Mouse (Mus musculus): ENCODE measurements at regions not wholly inside any gene's neighbourhood (a gene's known extent, or its start where the extent isn't known, plus 50 kb on each side); places are given as distances from the start of the nearest gene placed in this dataset.

GRCm38 (mm10) chr12:39123391-39124095, 344.4 kb downstream of the Etv1 start:
- Histone ChIP-seq H3K9ac (no peak overlapping the region), H3K4me3 (replicated peaks) (no peak overlapping the region), H3K4me2 (no peak overlapping the region), H3K9me3 (no peaks in the 10 kb centered on the region), H3K27me3 (no peaks in the 10 kb centered on the region), H3K27ac (no peak overlapping the region), H3K36me3 (replicated peaks) (no peaks in the 10 kb centered on the region), H3K4me1 (no peaks in the 10 kb centered on the region)
- 81% methylated on average over 3 of the region's 3 CpGs for WGBS
- no peak for ATAC-seq (ENCODE audit: low FRiP score)

- H3K9ac ChIP-seq = no peak overlapping the region
- no peak overlapping the region for H3K27ac ChIP-seq
- no peaks in the 10 kb centered on the region for H3K36me3 ChIP-seq (replicated peaks)
- WGBS = 75% methylated on average over 6 of the region's 6 CpGs
- H3K9me3 ChIP-seq = no peaks in the 10 kb centered on the region
- H3K27me3 ChIP-seq = no peaks in the 10 kb centered on the region
- H3K4me3 ChIP-seq (replicated peaks) = no peak overlapping the region
- ATAC-seq (ENCODE audit: low FRiP score) = 0 out of 2 replicates have a peak, but pooled peaks have one; percentile 27
- H3K4me1 ChIP-seq = no peaks in the 10 kb centered on the region
- no peak overlapping the region for H3K4me2 ChIP-seq
Observed at GRCm38 (mm10) chr12:39154689-39155088, 375.5 kb downstream of the Etv1 start.

GRCm38 (mm10) chr12:39176958-39177357, 397.8 kb downstream of the Etv1 start:
- H3K9ac ChIP-seq = no peak overlapping the region
- no peaks in the 10 kb centered on the region for H3K9me3 ChIP-seq
- no peaks in the 10 kb centered on the region for H3K27me3 ChIP-seq
- H3K4me3 ChIP-seq (replicated peaks) = no peak overlapping the region
- 75% methylated on average over 4 of the region's 4 CpGs for WGBS
- no peak overlapping the region for H3K27ac ChIP-seq
- no peaks in the 10 kb centered on the region for H3K4me1 ChIP-seq
- no peak overlapping the region for H3K4me2 ChIP-seq
- no peak for ATAC-seq (ENCODE audit: low FRiP score)
- H3K36me3 ChIP-seq (replicated peaks) = no peaks in the 10 kb centered on the region

- no peak for ATAC-seq (ENCODE audit: low FRiP score)
- Histone ChIP-seq H3K27ac (no peak overlapping the region), H3K4me3 (replicated peaks) (no peak overlapping the region), H3K9me3 (no peaks in the 10 kb centered on the region), H3K27me3 (no peaks in the 10 kb centered on the region), H3K4me1 (no peaks in the 10 kb centered on the region), H3K4me2 (no peak overlapping the region), H3K9ac (no peak overlapping the region), H3K36me3 (replicated peaks) (no peaks in the 10 kb centered on the region)
- 47% methylated on average over 4 of the region's 4 CpGs for WGBS
Observed at GRCm38 (mm10) chr12:39224073-39224472, 444.9 kb downstream of the Etv1 start.

- Histone ChIP-seq H3K27ac (no peak overlapping the region), H3K27me3 (no peaks in the 10 kb centered on the region), H3K4me2 (no peak overlapping the region), H3K9ac (no peak overlapping the region), H3K4me1 (no peaks in the 10 kb centered on the region), H3K36me3 (replicated peaks) (no peaks in the 10 kb centered on the region), H3K9me3 (no peaks in the 10 kb centered on the region), H3K4me3 (replicated peaks) (no peak overlapping the region)
- WGBS = 88% methylated on average over 6 of the region's 6 CpGs
- no peak for ATAC-seq (ENCODE audit: low FRiP score)
Observed at GRCm38 (mm10) chr12:39256605-39257004, 477.4 kb downstream of the Etv1 start.

GRCm38 (mm10) chr12:39257571-39257970, 478.4 kb downstream of the Etv1 start:
- no peaks in the 10 kb centered on the region for H3K9me3 ChIP-seq
- H3K36me3 ChIP-seq (replicated peaks) = no peaks in the 10 kb centered on the region
- no peak overlapping the region for H3K9ac ChIP-seq
- H3K27ac ChIP-seq = no peak overlapping the region
- ATAC-seq (ENCODE audit: low FRiP score) = no peak
- 83% methylated on average over 1 of the region's 1 CpGs for WGBS
- no peak overlapping the region for H3K4me2 ChIP-seq
- H3K4me1 ChIP-seq = no peaks in the 10 kb centered on the region
- H3K4me3 ChIP-seq (replicated peaks) = no peak overlapping the region
- H3K27me3 ChIP-seq = no peaks in the 10 kb centered on the region

- Histone ChIP-seq H3K4me2 (no peak overlapping the region), H3K27me3 (no peaks in the 10 kb centered on the region), H3K9me3 (no peaks in the 10 kb centered on the region), H3K4me1 (no peaks in the 10 kb centered on the region), H3K4me3 (replicated peaks) (no peak overlapping the region), H3K36me3 (replicated peaks) (no peaks in the 10 kb centered on the region), H3K27ac (no peak overlapping the region), H3K9ac (no peak overlapping the region)
- WGBS = 75% methylated on average over 2 of the region's 2 CpGs
- no peak for ATAC-seq (ENCODE audit: low FRiP score)
Observed at GRCm38 (mm10) chr12:39289676-39290075, 510.5 kb downstream of the Etv1 start.

GRCm38 (mm10) chr12:39301351-39302212, 522.4 kb downstream of the Etv1 start:
- WGBS = 17% methylated on average over 13 of the region's 13 CpGs
- Histone ChIP-seq H3K4me1 (peaks cover 7% of the 10 kb centered on the region), H3K9ac (no peak overlapping the region), H3K4me2 (0 out of 2 replicates have a peak overlapping the region, but pooled peaks have one; percentile 10), H3K36me3 (replicated peaks) (no peaks in the 10 kb centered on the region), H3K4me3 (replicated peaks) (no peak overlapping the region), H3K27me3 (0 out of 2 replicates have a peak, but pooled peaks cover 3% of the 10 kb centered on the region), H3K27ac (peak overlapping the region; percentile 19), H3K9me3 (no peaks in the 10 kb centered on the region)
- ATAC-seq (ENCODE audit: low FRiP score) = peak; percentile 91

- H3K9ac ChIP-seq = no peak overlapping the region
- peaks cover 7% of the 10 kb centered on the region for H3K4me1 ChIP-seq
- no peaks in the 10 kb centered on the region for H3K36me3 ChIP-seq (replicated peaks)
- H3K4me2 ChIP-seq = no peak overlapping the region
- ATAC-seq (ENCODE audit: low FRiP score) = no peak
- H3K27me3 ChIP-seq = 0 out of 2 replicates have a peak, but pooled peaks cover 3% of the 10 kb centered on the region
- H3K9me3 ChIP-seq = no peaks in the 10 kb centered on the region
- peak overlapping the region; percentile 19 for H3K27ac ChIP-seq
- whole genome bisulfite sequencing = 45% methylated on average over 2 of the region's 2 CpGs
- no peak overlapping the region for H3K4me3 ChIP-seq (replicated peaks)
Observed at GRCm38 (mm10) chr12:39302213-39302591, 523.0 kb downstream of the Etv1 start.

GRCm38 (mm10) chr12:39307746-39308145, 528.6 kb downstream of the Etv1 start:
- Histone ChIP-seq H3K4me2 (no peak overlapping the region), H3K4me1 (no peaks in the 10 kb centered on the region), H3K27ac (no peak overlapping the region), H3K9ac (no peak overlapping the region), H3K36me3 (replicated peaks) (no peaks in the 10 kb centered on the region), H3K9me3 (no peaks in the 10 kb centered on the region), H3K27me3 (0 out of 2 replicates have a peak, but pooled peaks cover 3% of the 10 kb centered on the region), H3K4me3 (replicated peaks) (no peak overlapping the region)
- 81% methylated on average over 1 of the region's 1 CpGs for WGBS
- ATAC-seq (ENCODE audit: low FRiP score) = no peak

GRCm38 (mm10) chr12:39309905-39310304, 530.7 kb downstream of the Etv1 start:
- no peak overlapping the region for H3K4me3 ChIP-seq (replicated peaks)
- ATAC-seq (ENCODE audit: low FRiP score) = no peak
- H3K4me1 ChIP-seq = no peaks in the 10 kb centered on the region
- no peaks in the 10 kb centered on the region for H3K9me3 ChIP-seq
- WGBS = 65% methylated on average over 3 of the region's 3 CpGs
- no peak overlapping the region for H3K4me2 ChIP-seq
- H3K27ac ChIP-seq = no peak overlapping the region
- H3K27me3 ChIP-seq = 0 out of 2 replicates have a peak, but pooled peaks cover 3% of the 10 kb centered on the region
- H3K36me3 ChIP-seq (replicated peaks) = no peaks in the 10 kb centered on the region
- no peak overlapping the region for H3K9ac ChIP-seq

GRCm38 (mm10) chr12:39317229-39317628, 538.0 kb downstream of the Etv1 start:
- Histone ChIP-seq H3K4me3 (replicated peaks) (no peak overlapping the region), H3K4me1 (no peaks in the 10 kb centered on the region), H3K9ac (no peak overlapping the region), H3K27ac (no peak overlapping the region), H3K9me3 (no peaks in the 10 kb centered on the region), H3K27me3 (no peaks in the 10 kb centered on the region), H3K36me3 (replicated peaks) (no peaks in the 10 kb centered on the region), H3K4me2 (no peak overlapping the region)
- ATAC-seq (ENCODE audit: low FRiP score) = no peak
- WGBS = 88% methylated on average over 4 of the region's 4 CpGs
